Mouse (Mus musculus) frontal cortex, postnatal 14 days (tissue): ENCODE results near the gene Dusp3.

ENCODE experiments used
- DNase-seq, 2 experiments: peaks; one replicate each; pipeline ENCODE4 v3.0.0; 2022; ENCODE audit warnings: low spot score in 2 of 2

The Dusp3 gene

GRCm38 (mm10) chr11:101986913-101987312 lies at the start of gene Dusp3:
Gene Dusp3 (minus strand): TSS chr11:101987013.
- DNase-seq = no peak

GRCm38 (mm10) chr11:102036336-102036735 lies 49.5 kb upstream of the Dusp3 start:
- no peak for DNase-seq

- no peak for DNase-seq
Observed at GRCm38 (mm10) chr11:102035456-102035960, 48.7 kb upstream of the Dusp3 start.

GRCm38 (mm10) chr11:102034887-102035286 lies 48.1 kb upstream of the Dusp3 start:
- no peak for DNase-seq

- no peak for DNase-seq
Observed at GRCm38 (mm10) chr11:102033055-102033591, 46.3 kb upstream of the Dusp3 start.

- no peak for DNase-seq
Observed at GRCm38 (mm10) chr11:102031149-102031548, 44.3 kb upstream of the Dusp3 start.

- DNase-seq = no peak
Observed at GRCm38 (mm10) chr11:102029966-102030365, 43.2 kb upstream of the Dusp3 start.

- no peak for DNase-seq
Observed at GRCm38 (mm10) chr11:102029304-102029703, 42.5 kb upstream of the Dusp3 start.

- no peak for DNase-seq
Observed at GRCm38 (mm10) chr11:102028087-102028816, 41.4 kb upstream of the Dusp3 start, which contains the start of gene Mpp3. Gene Mpp3 (minus strand): TSS chr11:102028461.

GRCm38 (mm10) chr11:102027361-102028017 lies 40.7 kb upstream of the Dusp3 start:
- DNase-seq = no peak

- DNase-seq = peak in 1 of 2 experiments; percentile 44
Observed at GRCm38 (mm10) chr11:102026694-102027360, 40.0 kb upstream of the Dusp3 start.

GRCm38 (mm10) chr11:102025991-102026660 lies 39.3 kb upstream of the Dusp3 start:
- no peak for DNase-seq

- DNase-seq = no peak
Observed at GRCm38 (mm10) chr11:102025354-102025753, 38.5 kb upstream of the Dusp3 start.

- no peak for DNase-seq
Observed at GRCm38 (mm10) chr11:102024875-102025274, 38.1 kb upstream of the Dusp3 start.

GRCm38 (mm10) chr11:102024084-102024758 lies 37.4 kb upstream of the Dusp3 start:
- no peak for DNase-seq

GRCm38 (mm10) chr11:102023406-102023805 lies 36.6 kb upstream of the Dusp3 start:
- no peak for DNase-seq

- DNase-seq = no peak
Observed at GRCm38 (mm10) chr11:102021196-102021595, 34.4 kb upstream of the Dusp3 start.

- no peak for DNase-seq
Observed at GRCm38 (mm10) chr11:102019736-102020135, 32.9 kb upstream of the Dusp3 start.

- DNase-seq = no peak
Observed at GRCm38 (mm10) chr11:102016136-102016535, 29.3 kb upstream of the Dusp3 start.

GRCm38 (mm10) chr11:102015472-102015871 lies 28.7 kb upstream of the Dusp3 start:
- no peak for DNase-seq

- no peak for DNase-seq
Observed at GRCm38 (mm10) chr11:102013201-102013600, 26.4 kb upstream of the Dusp3 start.
